ENCODE assay signal across 8 mouse cellular contexts in the genomic region with DNA sequence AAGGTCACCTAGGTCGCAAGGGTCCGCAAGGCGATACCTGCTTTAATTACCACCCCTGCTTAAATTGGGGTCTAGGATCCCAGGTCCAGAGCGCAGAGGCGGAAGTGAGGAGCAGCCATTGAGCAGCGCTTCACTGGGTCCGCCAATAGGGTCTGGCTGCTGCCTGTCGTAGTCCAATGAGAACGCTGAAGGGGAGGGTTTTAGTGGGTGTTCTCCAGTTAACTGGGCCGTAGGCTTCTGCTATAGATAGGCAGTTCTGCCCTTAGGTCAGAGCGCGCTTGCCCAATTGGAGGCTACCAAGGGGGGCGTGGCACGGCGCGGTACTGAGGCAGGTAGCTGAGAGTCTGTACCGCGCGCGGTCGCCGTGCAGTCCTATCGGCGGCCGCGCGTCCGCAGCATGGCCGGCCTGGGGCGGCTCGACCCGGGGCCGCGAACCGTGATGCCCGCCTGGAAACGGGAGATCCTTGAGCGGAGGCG. TPM values are rescaled to one million over a fixed set of nuclear protein-coding genes. Genes with fewer than 3 reads are reported as not detected.
DNase-seq lines count a peak whose midpoint lies in the region; ATAC-seq and TF ChIP-seq lines count a peak whose summit lies in the region.

A gene (plus strand): TSS at position 328 of the 477 bp plus-strand sequence.

- TF ChIP-seq CTCF in kidney, adult 2 months (conservative IDR thresholded peaks at IDR 0.05; ENCODE audit: insufficient read depth, insufficient read length, low read depth, low read length), result no peak
- no peak for TF ChIP-seq CTCF in spleen, adult 2 months (IDR thresholded peaks at IDR 0.05; ENCODE audit: extremely low read depth, insufficient read depth, insufficient read length, insufficient replicate concordance)

- peaks cover 40% of the 10 kb centered on the region for H3K4me1 ChIP-seq in embryonic facial prominence, embryonic 13.5 days
- H3K4me1 ChIP-seq in kidney, adult 2 months (ENCODE audit: control insufficient read depth, insufficient read depth, low read length), result peaks cover 12% of the 10 kb centered on the region
- H3K4me1 ChIP-seq in limb, embryonic 12.5 days (replicated peaks), result peaks cover 34% of the 10 kb centered on the region
- peaks cover 51% of the 10 kb centered on the region for H3K4me1 ChIP-seq in midbrain, embryonic 15.5 days
- peaks cover 20% of the 10 kb centered on the region for H3K4me1 ChIP-seq in spleen, adult 2 months (ENCODE audit: control insufficient read depth, insufficient read depth, insufficient read length)

- DNase-seq in 3134 (ENCODE audit: extremely low read depth, insufficient read length, low spot score), result peak; percentile 89
- DNase-seq in adrenal gland, postnatal 36 days, result peak; percentile 98
- peak; percentile 94 to 98 for DNase-seq in heart, adult 18-20 months
- peak; percentile 99 for DNase-seq in kidney, adult 2 months
- DNase-seq in spleen, adult 2 months (ENCODE audit: low read depth in 1 of 2, low spot score in 2 of 2), result peak; percentile 94 to 97

- H3K4me2 ChIP-seq in embryonic facial prominence, embryonic 13.5 days, result peak within 1 kb of the TSS; percentile 99
- peak within 1 kb of the TSS; percentile 98 for H3K4me2 ChIP-seq in limb, embryonic 12.5 days
- H3K4me2 ChIP-seq in midbrain, embryonic 15.5 days, result peak within 1 kb of the TSS; percentile 99

- H3K27ac ChIP-seq in embryonic facial prominence, embryonic 13.5 days, result no peak within 1 kb of the TSS; the same call in 1 of the 2 replicates
- H3K27ac ChIP-seq in kidney, adult 2 months (ENCODE audit: insufficient read depth, low read depth, low read length), result peak within 1 kb of the TSS; percentile 95
- no peak within 1 kb of the TSS for H3K27ac ChIP-seq in limb, embryonic 12.5 days
- H3K27ac ChIP-seq in midbrain, embryonic 15.5 days, result peak within 1 kb of the TSS; percentile 80
- peak within 1 kb of the TSS; percentile 65 for H3K27ac ChIP-seq in spleen, adult 2 months (ENCODE audit: insufficient read depth, low read length)

- H3K36me3 ChIP-seq in embryonic facial prominence, embryonic 13.5 days, result 0 out of 2 replicates have a peak, but pooled peaks cover 3% of the 10 kb centered on the region
- H3K36me3 ChIP-seq in kidney, adult 2 months (ENCODE audit: control insufficient read depth, insufficient read depth, low read length), result no peaks in the 10 kb centered on the region
- 0 out of 2 replicates have a peak, but pooled peaks cover under 1% of the 10 kb centered on the region for H3K36me3 ChIP-seq in limb, embryonic 12.5 days
- H3K36me3 ChIP-seq in midbrain, embryonic 15.5 days (replicated peaks), result no peaks in the 10 kb centered on the region
- H3K36me3 ChIP-seq in spleen, adult 2 months (ENCODE audit: control insufficient read depth, insufficient read depth, low read length), result no peaks in the 10 kb centered on the region

- H3K9me3 ChIP-seq in embryonic facial prominence, embryonic 13.5 days, result no peaks in the 10 kb centered on the region
- no peaks in the 10 kb centered on the region for H3K9me3 ChIP-seq in limb, embryonic 12.5 days
- no peaks in the 10 kb centered on the region for H3K9me3 ChIP-seq in midbrain, embryonic 15.5 days

- ATAC-seq in embryonic facial prominence, embryonic 13.5 days (ENCODE audit: insufficient number of reproducible peaks, insufficient read depth, low FRiP score, low TSS enrichment, low read depth), result peak; percentile 98
- peak; percentile 99 for ATAC-seq in limb, embryonic 12.5 days (ENCODE audit: insufficient number of reproducible peaks, insufficient read depth, low FRiP score, low TSS enrichment, low read depth)
- peak; percentile 99 for ATAC-seq in midbrain, embryonic 15.5 days (replicated peaks)

- H3K4me3 ChIP-seq in embryonic facial prominence, embryonic 13.5 days, result peak within 1 kb of the TSS; percentile 79
- peak within 1 kb of the TSS; percentile 84 for H3K4me3 ChIP-seq in kidney, adult 2 months (ENCODE audit: insufficient read depth, low read depth, low read length)
- H3K4me3 ChIP-seq in limb, embryonic 12.5 days (replicated peaks), result peak within 1 kb of the TSS; percentile 63
- peak within 1 kb of the TSS; percentile 81 for H3K4me3 ChIP-seq in midbrain, embryonic 15.5 days
- peak within 1 kb of the TSS; percentile 71 for H3K4me3 ChIP-seq in spleen, adult 2 months (ENCODE audit: extremely low read depth, insufficient read depth, insufficient read length)

- H3K27me3 ChIP-seq in embryonic facial prominence, embryonic 13.5 days, result peaks cover 21% of the 10 kb centered on the region
- H3K27me3 ChIP-seq in kidney, adult 2 months (replicated peaks; ENCODE audit: control insufficient read depth, insufficient read depth, low read length), result no peaks in the 10 kb centered on the region
- peaks cover 27% of the 10 kb centered on the region for H3K27me3 ChIP-seq in limb, embryonic 12.5 days
- peaks cover 8% of the 10 kb centered on the region; the same call in 1 of the 2 replicates for H3K27me3 ChIP-seq in midbrain, embryonic 15.5 days (replicated peaks)
- no peaks in the 10 kb centered on the region for H3K27me3 ChIP-seq in spleen, adult 2 months (ENCODE audit: control insufficient read depth, insufficient read depth, low read length)

- TF ChIP-seq POLR2A in kidney, adult 2 months (IDR thresholded peaks at IDR 0.05; ENCODE audit: low read depth, low read length), result no peak
- TF ChIP-seq POLR2A in spleen, adult 2 months (IDR thresholded peaks at IDR 0.05; ENCODE audit: low read depth, low read length), result peak; percentile 45; the same call in 1 of the 2 replicates

- under 1% methylated on average over 39 of the region's 39 CpGs for WGBS in embryonic facial prominence, embryonic 13.5 days
- WGBS in kidney, adult 2 months, result under 1% methylated on average over 39 of the region's 39 CpGs
- under 1% methylated on average over 39 of the region's 39 CpGs for WGBS in limb, embryonic 12.5 days
- WGBS in midbrain, embryonic 15.5 days, result under 1% methylated on average over 39 of the region's 39 CpGs
- WGBS in spleen, adult 2 months, result under 1% methylated on average over 39 of the region's 39 CpGs

- peak within 1 kb of the TSS; percentile 77 for H3K9ac ChIP-seq in embryonic facial prominence, embryonic 13.5 days
- peak within 1 kb of the TSS; percentile 74 for H3K9ac ChIP-seq in limb, embryonic 12.5 days (replicated peaks)
- peak within 1 kb of the TSS; percentile 71 for H3K9ac ChIP-seq in midbrain, embryonic 15.5 days

RNA-seq across cellular contexts. Expression of the gene that starts here (rescaled TPM):
- total RNA-seq in adrenal gland, postnatal 36 days (2021), result 1 to 10 TPM; 8.7 to 9.2 TPM
- 7.5 and 8.2 TPM in 2 replicates for polyA plus RNA-seq in embryonic facial prominence, embryonic 13.5 days (2015; fragmentation: Nextera tagmentation; extraction: Ambion mirVana)
- total RNA-seq in heart, adult 18-20 months (2021), result 1 to 10 TPM; 7.4 to 7.7 TPM
- polyA plus RNA-seq in kidney, adult 2 months (2012; rRNA removed), result 81.0 and 85.4 TPM in 2 replicates
- 8.7 TPM in 2 replicates for polyA plus RNA-seq in limb, embryonic 12.5 days (2016; fragmentation: Nextera tagmentation; extraction: Ambion mirVana)
- polyA plus RNA-seq in midbrain, embryonic 15.5 days (2015; fragmentation: Nextera tagmentation; extraction: Ambion mirVana), result 16.7 and 16.9 TPM in 2 replicates
- polyA plus RNA-seq in spleen, adult 2 months (2012; rRNA removed), result 17.1 and 23.5 TPM in 2 replicates

Comparison
In these comparisons a context has a peak if more than half of its experiments do, and no peak if none do; other contexts are left out.
1. H3K27ac ChIP-seq: peak in kidney, adult 2 months (single experiment), midbrain, embryonic 15.5 days (single experiment) and spleen, adult 2 months (single experiment); none in embryonic facial prominence, embryonic 13.5 days (single experiment) and limb, embryonic 12.5 days (single experiment).
2. Peak in every context shown above with its lines, with median percentiles within 50 percentile points of each other: DNase-seq, ATAC-seq, H3K4me2 ChIP-seq, H3K4me3 ChIP-seq and H3K9ac ChIP-seq.